Mouse (Mus musculus) erythroblast, embryonic 14.5 days (primary cell): Measurements from ENCODE around the gene Gm20521. TPM values are rescaled to one million over a fixed set of nuclear protein-coding genes. Genes with fewer than 3 reads are reported as not detected.
A peak's percentile ranks its signal among the peaks of the same experiment; 100 is the strongest.

ENCODE experiments used
- H3K27me3 ChIP-seq: 2 replicates; pipeline ENCODE4 v1.6.1; 2012; ENCODE audit warnings: inconsistent platforms; ENCODE audit not compliant: control insufficient read depth
- H3K36me3 ChIP-seq: 2 replicates; pipeline ENCODE4 v1.6.1; 2012; ENCODE audit warnings: mild to moderate bottlenecking, inconsistent platforms; ENCODE audit not compliant: control insufficient read depth
- H3K4me1 ChIP-seq: 2 replicates; pipeline ENCODE4 v1.6.1; 2012; ENCODE audit warnings: inconsistent platforms; ENCODE audit not compliant: control insufficient read depth
- H3K4me3 ChIP-seq: replicated peaks from 2 replicates; pipeline ENCODE3; 2012; ENCODE audit warnings: moderate library complexity, mild to moderate bottlenecking, inconsistent platforms
- H3K9me3 ChIP-seq: 2 replicates; pipeline ENCODE4 v1.6.1; 2012; ENCODE audit warnings: low read length, inconsistent platforms, mixed read lengths; ENCODE audit not compliant: control insufficient read depth
- GATA1 ChIP-seq: IDR thresholded peaks from 2 replicates; pipeline ENCODE4 v1.6.1; 2012; ENCODE audit warnings: low read length, inconsistent platforms, mixed read lengths
- TAL1 ChIP-seq: IDR thresholded peaks from 3 replicates; pipeline ENCODE4 v1.6.1; 2012; ENCODE audit warnings: low read length, inconsistent platforms, mixed read lengths
- polyA plus RNA-seq: library from polyadenylated mRNA; stranded (reverse); fragments of >175 nt; gene quantifications from 2 replicates; pipeline ENCODE4 v1.2.3, GENCODE M21; 2012

Gene Gm20521
- polyA plus RNA-seq, 1 experiment: 0.14 TPM

- H3K4me1 ChIP-seq: peaks cover 20% of the 10 kb centered on the region
- no peaks in the 10 kb centered on the region for H3K27me3 ChIP-seq
- no peak for TF ChIP-seq TAL1
- TF ChIP-seq GATA1: no peak
Measured at GRCm38 (mm10) chr14:54884022-54884712, 926 bp downstream of the Gm20521 start.

GRCm38 (mm10) chr14:54885309-54885708 is 2.1 kb downstream of the Gm20521 start:
- H3K9me3 ChIP-seq: peaks cover 5% of the 10 kb centered on the region
- no peak overlapping the region for H3K4me3 ChIP-seq
- H3K36me3 ChIP-seq: peaks cover 4% of the 10 kb centered on the region; the same call in 1 of the 2 replicates
- TF ChIP-seq GATA1: no peak
- TF ChIP-seq TAL1: no peak
- peaks cover 20% of the 10 kb centered on the region for H3K4me1 ChIP-seq
- H3K27me3 ChIP-seq: no peaks in the 10 kb centered on the region

More at GRCm38 (mm10) chr14:54884022-54884712, 926 bp downstream of the Gm20521 start:
- peak overlapping the region; percentile 59 for H3K4me3 ChIP-seq
- peaks cover 4% of the 10 kb centered on the region; the same call in 1 of the 2 replicates for H3K36me3 ChIP-seq
- H3K9me3 ChIP-seq: peaks cover 5% of the 10 kb centered on the region

- TF ChIP-seq GATA1 (no peak), TAL1 (no peak)
- H3K27me3 ChIP-seq: no peaks in the 10 kb centered on the region
- H3K36me3 ChIP-seq: peaks cover 27% of the 10 kb centered on the region
- H3K4me1 ChIP-seq: peaks cover 32% of the 10 kb centered on the region
- H3K9me3 ChIP-seq: no peaks in the 10 kb centered on the region
- peak within 1 kb of the TSS; percentile 90 for H3K4me3 ChIP-seq
Measured at GRCm38 (mm10) chr14:54892200-54892599, 9.0 kb downstream of the Gm20521 start, which contains the start of gene Pabpn1. TSS of gene Pabpn1 (plus strand) at chr14:54892500.

- TF ChIP-seq TAL1 (no peak), GATA1 (no peak)
Measured at GRCm38 (mm10) chr14:54893651-54894181, 10.5 kb downstream of the Gm20521 start.

GRCm38 (mm10) chr14:54894296-54895151 is 11.3 kb downstream of the Gm20521 start:
- Histone ChIP-seq H3K4me3 (peak overlapping the region; percentile 90), H3K27me3 (no peaks in the 10 kb centered on the region), H3K36me3 (peaks cover 48% of the 10 kb centered on the region), H3K9me3 (no peaks in the 10 kb centered on the region), H3K4me1 (peaks cover 33% of the 10 kb centered on the region)
- no peak for TF ChIP-seq TAL1
- no peak for TF ChIP-seq GATA1

More at GRCm38 (mm10) chr14:54893651-54894181, 10.5 kb downstream of the Gm20521 start:
- Histone ChIP-seq H3K27me3 (no peaks in the 10 kb centered on the region), H3K4me1 (peaks cover 33% of the 10 kb centered on the region), H3K9me3 (no peaks in the 10 kb centered on the region), H3K4me3 (peak overlapping the region; percentile 90), H3K36me3 (peaks cover 41% of the 10 kb centered on the region)

- H3K4me1 ChIP-seq: peaks cover 29% of the 10 kb centered on the region
- no peak for TF ChIP-seq GATA1
- no peak for TF ChIP-seq TAL1
- no peaks in the 10 kb centered on the region for H3K27me3 ChIP-seq
- H3K9me3 ChIP-seq: no peaks in the 10 kb centered on the region
- H3K36me3 ChIP-seq: peaks cover 49% of the 10 kb centered on the region
- no peak overlapping the region for H3K4me3 ChIP-seq
Measured at GRCm38 (mm10) chr14:54897445-54897844, 14.2 kb downstream of the Gm20521 start.

GRCm38 (mm10) chr14:54900383-54900782 is 17.1 kb downstream of the Gm20521 start:
- Histone ChIP-seq H3K9me3 (no peaks in the 10 kb centered on the region), H3K4me3 (no peak overlapping the region), H3K4me1 (peaks cover 9% of the 10 kb centered on the region), H3K27me3 (no peaks in the 10 kb centered on the region), H3K36me3 (peaks cover 42% of the 10 kb centered on the region)
- TF ChIP-seq GATA1 (no peak), TAL1 (no peak)

- H3K4me1 ChIP-seq: no peaks in the 10 kb centered on the region
- H3K27me3 ChIP-seq: no peaks in the 10 kb centered on the region
- TF ChIP-seq GATA1 (no peak), TAL1 (no peak)
- H3K9me3 ChIP-seq: no peaks in the 10 kb centered on the region
- no peak overlapping the region for H3K4me3 ChIP-seq
- peaks cover 9% of the 10 kb centered on the region for H3K36me3 ChIP-seq
Measured at GRCm38 (mm10) chr14:54903641-54904040, 20.4 kb downstream of the Gm20521 start.

GRCm38 (mm10) chr14:54908682-54909081 is 25.4 kb downstream of the Gm20521 start:
- Histone ChIP-seq H3K4me3 (no peak overlapping the region), H3K36me3 (no peaks in the 10 kb centered on the region), H3K9me3 (peaks cover 4% of the 10 kb centered on the region; the same call in 1 of the 2 replicates), H3K4me1 (no peaks in the 10 kb centered on the region), H3K27me3 (peaks cover 36% of the 10 kb centered on the region)
- TF ChIP-seq TAL1: no peak
- TF ChIP-seq GATA1: no peak
